Mouse (Mus musculus) liver, embryonic 14.5 days (tissue): ENCODE results near the gene Mat2b.

ENCODE experiments used
- CTCF ChIP-seq: IDR thresholded peaks from 2 replicates; pipeline ENCODE4 v1.5.1; 2016; ENCODE audit warnings: antibody characterized with exemption, low read depth, control low read depth
- EP300 ChIP-seq: IDR thresholded peaks from 2 replicates; pipeline ENCODE4 v1.6.1; 2016; ENCODE audit warnings: antibody characterized with exemption, low read depth

- TF ChIP-seq CTCF, result no peak
- TF ChIP-seq EP300, result no peak
Measured at GRCm38 (mm10) chr11:40692511-40693365, 2.3 kb downstream of the Mat2b start.
